Comparison of ENCODE assay signal across 16 mouse cellular contexts in genomic region chr10:111537410-111537809, GRCm38 (mm10). TPM values are rescaled to one million over a fixed set of nuclear protein-coding genes. Genes with fewer than 3 reads are reported as not detected.
DNase-seq lines count a peak whose midpoint lies in the region; ATAC-seq and TF ChIP-seq lines count a peak whose summit lies in the region.
"Had no signal": no experiment of that assay in that cellular context is flagged by ENCODE, and none has a peak within 500 bp of the region (broad histone marks: within the 10 kb centered on the region; RNA-seq: fewer than 3 reads in every experiment).

No protein-coding gene starts in this region.

- 0 out of 2 replicates have a peak overlapping the region, but pooled peaks have one; percentile 24 for H3K9ac ChIP-seq in kidney, postnatal 0 days (ENCODE audit: low read depth, low read length)
- H3K9ac ChIP-seq in kidney, embryonic 14.5 days (ENCODE audit: low read depth, low read length): no peak overlapping the region
- H3K9ac ChIP-seq in limb, embryonic 14.5 days (ENCODE audit: low read depth, low read length, severe bottlenecking): 0 out of 2 replicates have a peak overlapping the region, but pooled peaks have one; percentile 2
- H3K9ac ChIP-seq: hindbrain, embryonic 13.5 days; midbrain, embryonic 13.5 days had no signal

- DNase-seq in heart, adult 11 months: peak; percentile 85
- no peak for DNase-seq in heart, adult 8-10 months (ENCODE audit: low spot score)
- no peak for DNase-seq in kidney, postnatal 0 days (ENCODE audit: low spot score)
- DNase-seq in MN1 (ENCODE audit: low spot score): peak; percentile 62
- peak; percentile 27 for DNase-seq in limb, embryonic 14.5 days (ENCODE audit: low spot score)
- DNase-seq in spleen, postnatal 10 days (ENCODE audit: low spot score in 2 of 2): no peak
- no peak for DNase-seq in thymus, postnatal 0 days (ENCODE audit: low spot score)
- DNase-seq: cerebellum, adult 2 months; kidney, postnatal 10 days; lung, postnatal 14 days; thymus, adult 2 months had no signal

- H3K9me3 ChIP-seq in kidney, postnatal 0 days (replicated peaks; ENCODE audit: low read length): no peaks in the 10 kb centered on the region
- H3K9me3 ChIP-seq in kidney, embryonic 14.5 days (ENCODE audit: control insufficient read depth, low read length): no peaks in the 10 kb centered on the region
- H3K9me3 ChIP-seq in limb, embryonic 14.5 days (ENCODE audit: control insufficient read depth, low read length): no peaks in the 10 kb centered on the region
- H3K9me3 ChIP-seq: hindbrain, embryonic 13.5 days; midbrain, embryonic 13.5 days had no signal

- no peak overlapping the region for H3K4me3 ChIP-seq in kidney, postnatal 0 days (replicated peaks; ENCODE audit: low read depth, low read length)
- no peak overlapping the region for H3K4me3 ChIP-seq in kidney, embryonic 14.5 days (ENCODE audit: low read length)
- no peak overlapping the region for H3K4me3 ChIP-seq in limb, embryonic 14.5 days (replicated peaks; ENCODE audit: low read length)
- H3K4me3 ChIP-seq: erythroblast, embryonic 14.5 days; hindbrain, embryonic 13.5 days; midbrain, embryonic 13.5 days had no signal

- TF ChIP-seq POLR2A in limb, embryonic 14.5 days (IDR thresholded peaks at IDR 0.05; ENCODE audit: borderline replicate concordance, extremely low read depth, insufficient read depth, insufficient read length): no peak

- no peaks in the 10 kb centered on the region for H3K27me3 ChIP-seq in kidney, postnatal 0 days (ENCODE audit: insufficient read depth, low read length)
- H3K27me3 ChIP-seq in kidney, embryonic 14.5 days (ENCODE audit: control insufficient read depth, insufficient read depth, low read length): no peaks in the 10 kb centered on the region
- no peaks in the 10 kb centered on the region for H3K27me3 ChIP-seq in limb, embryonic 14.5 days (ENCODE audit: control insufficient read depth, insufficient read depth, low read length)
- H3K27me3 ChIP-seq: hindbrain, embryonic 13.5 days had no signal

- no peak for TF ChIP-seq CTCF in kidney, postnatal 0 days (IDR thresholded peaks at IDR 0.05; ENCODE audit: low read depth)

- peaks cover 13% of the 10 kb centered on the region for H3K4me1 ChIP-seq in kidney, postnatal 0 days (replicated peaks; ENCODE audit: insufficient read depth, low read length)
- peaks cover 34% of the 10 kb centered on the region for H3K4me1 ChIP-seq in kidney, embryonic 14.5 days (ENCODE audit: control insufficient read depth, insufficient read depth, low read length)
- H3K4me1 ChIP-seq in limb, embryonic 14.5 days (ENCODE audit: control insufficient read depth, insufficient read depth, low read length): peaks cover 34% of the 10 kb centered on the region

- H3K27ac ChIP-seq in kidney, postnatal 0 days: no peak overlapping the region
- H3K27ac ChIP-seq in kidney, embryonic 14.5 days (ENCODE audit: low read depth, low read length): no peak overlapping the region
- H3K27ac ChIP-seq in limb, embryonic 14.5 days (replicated peaks; ENCODE audit: low read depth, low read length): no peak overlapping the region
- H3K27ac ChIP-seq: hindbrain, embryonic 13.5 days; midbrain, embryonic 13.5 days had no signal

- 59% methylated on average over 19 of the region's 19 CpGs for WGBS in kidney, postnatal 0 days
- 71% methylated on average over 19 of the region's 19 CpGs for WGBS in kidney, embryonic 14.5 days
- WGBS in limb, embryonic 14.5 days: 70% methylated on average over 19 of the region's 19 CpGs

- no peak for ATAC-seq in kidney, postnatal 0 days (replicated peaks; ENCODE audit: low FRiP score, low read depth)
- ATAC-seq in kidney, embryonic 14.5 days (ENCODE audit: low FRiP score, low TSS enrichment): no peak
- peak; percentile 50; the same call in 1 of the 2 replicates for ATAC-seq in limb, embryonic 14.5 days (ENCODE audit: low FRiP score, low read depth)
- ATAC-seq: activated CD4-positive, CD25-positive, alpha-beta regulatory T cell, adult 4 months; midbrain, embryonic 13.5 days had no signal

- H3K36me3 ChIP-seq in kidney, postnatal 0 days (ENCODE audit: insufficient read depth, low read length): no peaks in the 10 kb centered on the region
- no peaks in the 10 kb centered on the region for H3K36me3 ChIP-seq in kidney, embryonic 14.5 days (ENCODE audit: control insufficient read depth, insufficient read depth, low read length)
- H3K36me3 ChIP-seq in limb, embryonic 14.5 days (ENCODE audit: control insufficient read depth, insufficient read depth, low read length): no peaks in the 10 kb centered on the region
- H3K36me3 ChIP-seq: hindbrain, embryonic 13.5 days; midbrain, embryonic 13.5 days had no signal

- H3K4me2 ChIP-seq in kidney, postnatal 0 days (ENCODE audit: low read length): peak overlapping the region; percentile 34
- no peak overlapping the region for H3K4me2 ChIP-seq in kidney, embryonic 14.5 days (replicated peaks; ENCODE audit: low read depth, low read length)
- peak overlapping the region; percentile 13 for H3K4me2 ChIP-seq in limb, embryonic 14.5 days (replicated peaks; ENCODE audit: low read depth, low read length, severe bottlenecking)
- H3K4me2 ChIP-seq: hindbrain, embryonic 13.5 days; midbrain, embryonic 13.5 days had no signal

RNA-seq across cellular contexts. Expression of gene Phlda1, which starts 31.3 kb away (rescaled TPM):
- 10 to 100 TPM; 10.5 to 18.1 (median 12.4) TPM for total RNA-seq in heart, adult 8-10 months (2022)
- 25.3 and 29.5 TPM in 2 replicates for polyA plus RNA-seq in kidney, postnatal 0 days (2015; fragmentation: Nextera tagmentation; extraction: Ambion mirVana)
- polyA plus RNA-seq in kidney, embryonic 14.5 days (2014; fragmentation: Nextera tagmentation; extraction: Ambion mirVana): 42.3 and 44.6 TPM in 2 replicates
- polyA plus RNA-seq in limb, embryonic 14.5 days (2012; rRNA removed): 44.1 and 50.3 TPM in 2 replicates
- 36.1 and 39.2 TPM in 2 replicates for polyA plus RNA-seq in limb, embryonic 14.5 days (2014; fragmentation: Nextera tagmentation; extraction: Ambion mirVana)
- polyA plus RNA-seq in thymus, postnatal 0 days (2015; fragmentation: Nextera tagmentation; extraction: Ambion mirVana): 61.1 and 64.1 TPM in 2 replicates

Comparison
In these comparisons a context has a peak if more than half of its experiments do, and no peak if none do; other contexts are left out.
1. DNase-seq: peak in heart, adult 11 months (single experiment), MN1 (single experiment) and limb, embryonic 14.5 days (single experiment); none in heart, adult 8-10 months (single experiment), kidney, postnatal 0 days (single experiment), spleen, postnatal 10 days (0 of 2) and thymus, postnatal 0 days (single experiment).